Mouse (Mus musculus) stomach, embryonic 16.5 days (tissue): ENCODE results near the gene Dscam. TPM values are rescaled to one million over a fixed set of nuclear protein-coding genes. Genes with fewer than 3 reads are reported as not detected.

Experiments used
- ATAC-seq: fragments of 200-750 bp; cut with Nextera tagmentation; 2 replicates; pipeline ENCODE4 v1.8.0; 2017; ENCODE audit warnings: moderate number of reproducible peaks, moderate TSS enrichment; ENCODE audit not compliant: insufficient read depth, low FRiP score
- H3K27ac ChIP-seq: fragments of 300-500 bp; sonication (generic); 2 replicates; pipeline ENCODE4 v1.5.1; 2014; ENCODE audit warnings: low read length
- H3K27me3 ChIP-seq: fragments of 300-500 bp; sonication (generic); 2 replicates; pipeline ENCODE4 v1.6.1; 2014; ENCODE audit warnings: low read length, control low read depth, mixed read lengths; ENCODE audit not compliant: control insufficient read depth, insufficient read depth
- H3K36me3 ChIP-seq: fragments of 300-500 bp; sonication (generic); 2 replicates; pipeline ENCODE4 v1.6.1; 2014; ENCODE audit warnings: low read length; ENCODE audit not compliant: control insufficient read depth, insufficient read depth
- H3K4me1 ChIP-seq: fragments of 300-500 bp; sonication (generic); 2 replicates; pipeline ENCODE4 v1.6.1; 2014; ENCODE audit warnings: low read length, control low read depth, mixed read lengths; ENCODE audit not compliant: control insufficient read depth, insufficient read depth
- H3K4me2 ChIP-seq: fragments of 300-500 bp; sonication (generic); 2 replicates; pipeline ENCODE4 v1.6.1; 2014; ENCODE audit warnings: low read depth, low read length, mixed read lengths
- H3K4me3 ChIP-seq: fragments of 300-500 bp; sonication (generic); replicated peaks from 2 replicates; pipeline ENCODE4 v1.5.1; 2014; ENCODE audit warnings: mild to moderate bottlenecking, low read length
- H3K9ac ChIP-seq: fragments of 300-500 bp; sonication (generic); 2 replicates; pipeline ENCODE4 v1.6.1; 2014; ENCODE audit warnings: low read length
- H3K9me3 ChIP-seq: fragments of 300-500 bp; sonication (generic); replicated peaks from 2 replicates; pipeline ENCODE4 v1.6.1; 2016; ENCODE audit warnings: low read length, control low read depth; ENCODE audit not compliant: control insufficient read depth
- WGBS: fragments of 180-500 bp; shearing (Covaris S2); extraction: QIAGEN DNeasy Blood & Tissue Kit; methylation state at CpG from one replicate; pipeline ENCODE4 v1.1.7; 2014; 5-methylcytosine and 5-hydroxymethylcytosine counted together
- polyA plus RNA-seq: library from polyadenylated mRNA; unstranded; fragments of >200 nt; fragmentation: Nextera tagmentation; extraction: Ambion mirVana; gene quantifications from 2 replicates; pipeline ENCODE4 v1.2.1, GENCODE M21; 2015

Gene Dscam
- polyA plus RNA-seq, 1 experiment from 2014 or later = 0.10 TPM

DNA sequence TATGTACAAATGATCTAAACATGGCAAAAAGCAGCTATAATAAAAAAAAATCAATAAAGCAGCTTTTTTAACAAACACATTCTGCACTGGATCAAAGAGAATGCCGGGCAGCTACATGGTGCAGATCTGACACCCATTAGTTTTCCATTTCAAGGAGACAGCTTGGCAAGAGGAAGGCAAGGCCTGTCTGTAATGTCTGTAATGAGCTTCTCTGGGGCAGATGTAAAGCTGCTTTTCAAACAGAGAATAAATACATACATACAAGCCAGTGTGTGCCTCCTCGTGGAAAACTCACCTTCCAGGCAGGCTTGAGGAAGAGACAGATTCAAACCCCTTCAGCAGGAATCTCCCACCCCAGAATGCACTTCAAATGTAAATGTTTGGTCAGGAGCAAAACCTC lies 167.7 kb downstream of the Dscam start:
- Histone ChIP-seq H3K9ac (no peak overlapping the region), H3K4me1 (no peaks in the 10 kb centered on the region), H3K4me3 (no peak overlapping the region), H3K36me3 (no peaks in the 10 kb centered on the region), H3K4me2 (no peak overlapping the region), H3K27me3 (no peaks in the 10 kb centered on the region), H3K27ac (no peak overlapping the region), H3K9me3 (no peaks in the 10 kb centered on the region)
- ATAC-seq = no peak
- WGBS = 26% methylated on average over 2 of the region's 2 CpGs

DNA sequence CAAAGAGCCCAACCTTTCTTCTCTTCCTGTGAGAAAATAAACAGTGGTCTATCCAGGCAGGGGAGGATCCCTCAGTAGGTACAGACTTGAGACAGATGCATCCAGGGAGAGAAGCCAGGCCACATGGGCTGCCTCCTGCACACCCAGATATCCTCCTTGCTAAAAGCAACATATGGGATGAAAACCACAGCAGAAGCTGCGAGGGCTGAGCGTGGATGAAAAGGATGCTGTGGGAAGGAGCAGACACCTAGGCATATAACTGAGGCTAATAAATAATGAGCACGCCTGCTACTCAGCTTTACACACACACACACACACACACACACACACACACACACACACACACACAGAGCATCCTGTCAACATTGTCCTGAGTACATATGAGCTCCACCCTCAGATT lies 168.4 kb downstream of the Dscam start:
- no peak for ATAC-seq
- Histone ChIP-seq H3K36me3 (no peaks in the 10 kb centered on the region), H3K27me3 (no peaks in the 10 kb centered on the region), H3K4me1 (no peaks in the 10 kb centered on the region), H3K27ac (no peak overlapping the region), H3K9ac (no peak overlapping the region), H3K9me3 (no peaks in the 10 kb centered on the region), H3K4me3 (no peak overlapping the region), H3K4me2 (no peak overlapping the region)
- WGBS = 50% methylated on average over 3 of the region's 3 CpGs

DNA sequence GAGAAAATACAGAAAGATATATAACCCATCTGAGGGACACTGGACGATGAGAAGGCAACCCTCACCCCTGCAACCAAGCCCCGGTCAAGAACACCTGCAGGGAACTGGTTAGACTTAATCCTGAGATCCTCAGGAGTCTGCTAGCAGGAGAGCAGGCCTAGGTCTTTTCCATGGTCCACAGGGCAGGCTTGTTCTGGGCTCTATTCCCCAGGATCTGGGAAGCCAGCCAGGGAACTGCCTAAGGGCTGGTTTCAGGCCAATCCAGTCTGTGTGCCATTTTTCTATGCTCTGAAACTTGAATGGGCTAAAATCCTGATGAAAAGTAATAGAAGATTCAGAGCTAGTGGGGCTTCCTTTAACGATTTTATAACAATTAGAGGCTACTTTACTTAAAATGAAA lies 173.7 kb downstream of the Dscam start:
- Histone ChIP-seq H3K4me1 (no peaks in the 10 kb centered on the region), H3K27me3 (no peaks in the 10 kb centered on the region), H3K9ac (no peak overlapping the region), H3K4me2 (no peak overlapping the region), H3K36me3 (no peaks in the 10 kb centered on the region), H3K9me3 (no peaks in the 10 kb centered on the region), H3K27ac (no peak overlapping the region), H3K4me3 (no peak overlapping the region)
- ATAC-seq = no peak
- WGBS = 61% methylated on average over 3 of the region's 3 CpGs

DNA sequence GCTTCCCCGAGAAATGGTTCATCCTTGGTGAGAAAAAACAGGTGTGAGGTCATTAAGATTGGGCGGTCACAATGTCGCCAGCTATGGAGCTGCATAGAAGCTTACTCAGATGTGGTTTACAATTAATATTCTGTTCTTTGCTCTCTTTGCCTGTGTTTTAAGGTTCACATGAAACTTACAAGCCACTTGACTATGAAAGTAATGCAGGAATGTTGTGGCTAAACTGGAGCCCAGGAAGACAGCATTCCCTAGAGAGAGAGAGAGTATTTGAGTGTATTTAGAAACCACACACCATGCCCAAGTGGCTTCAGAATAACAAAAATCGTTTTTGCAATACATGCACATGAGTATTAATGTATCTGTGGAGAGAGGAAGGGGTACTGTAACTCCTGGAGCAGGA lies 174.7 kb downstream of the Dscam start:
- Histone ChIP-seq H3K4me3 (no peak overlapping the region), H3K9me3 (no peaks in the 10 kb centered on the region), H3K4me2 (no peak overlapping the region), H3K27me3 (no peaks in the 10 kb centered on the region), H3K9ac (no peak overlapping the region), H3K27ac (no peak overlapping the region), H3K4me1 (no peaks in the 10 kb centered on the region), H3K36me3 (no peaks in the 10 kb centered on the region)
- ATAC-seq = no peak
- WGBS = 67% methylated on average over 4 of the region's 4 CpGs

DNA sequence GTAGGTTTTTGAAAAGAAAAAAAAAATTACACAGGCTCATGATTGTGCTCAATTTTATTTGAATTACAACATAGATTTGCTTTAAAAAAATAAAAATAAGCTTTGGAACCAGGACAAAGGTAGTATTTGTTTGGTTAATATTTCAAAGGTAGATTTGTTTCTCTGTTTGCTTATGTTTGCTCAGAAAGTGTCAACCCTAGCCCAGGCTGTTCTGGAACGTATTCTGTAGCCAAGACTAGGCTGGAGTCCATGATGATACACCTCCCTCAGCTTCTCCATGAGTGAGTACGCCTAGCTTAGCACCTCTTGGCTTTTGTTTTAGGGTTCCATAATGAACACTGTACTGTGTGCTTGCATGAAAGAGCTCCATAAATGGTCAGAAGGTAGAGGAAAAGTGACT lies 183.2 kb downstream of the Dscam start:
- H3K4me3 ChIP-seq = no peak overlapping the region
- H3K27me3 ChIP-seq = no peaks in the 10 kb centered on the region
- no peaks in the 10 kb centered on the region for H3K4me1 ChIP-seq
- no peak overlapping the region for H3K9ac ChIP-seq
- H3K9me3 ChIP-seq = no peaks in the 10 kb centered on the region
- H3K27ac ChIP-seq = no peak overlapping the region
- H3K4me2 ChIP-seq = no peak overlapping the region
- H3K36me3 ChIP-seq = no peaks in the 10 kb centered on the region
- WGBS = 67% methylated on average over 2 of the region's 2 CpGs
- ATAC-seq = no peak

DNA sequence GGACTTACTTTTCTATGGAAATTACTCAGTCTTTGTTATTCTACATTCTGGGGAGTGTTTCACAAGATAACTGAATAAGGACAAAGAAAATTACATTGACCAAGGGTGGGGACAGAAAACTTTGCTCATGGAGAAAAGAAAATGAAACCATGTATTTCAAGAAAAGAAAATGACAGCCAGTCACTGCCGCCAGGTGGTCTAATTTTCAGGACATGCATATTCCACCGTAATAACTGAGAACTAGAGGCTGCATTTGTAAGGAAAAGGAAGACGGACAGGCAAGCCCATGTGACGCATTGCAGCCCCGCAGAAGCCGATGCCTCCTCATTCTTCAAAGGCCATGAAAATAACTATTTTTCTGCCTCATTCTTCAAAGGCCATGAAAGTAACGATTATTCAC lies 197.3 kb downstream of the Dscam start:
- Histone ChIP-seq H3K36me3 (no peaks in the 10 kb centered on the region), H3K4me3 (no peak overlapping the region), H3K4me1 (no peaks in the 10 kb centered on the region), H3K27me3 (no peaks in the 10 kb centered on the region), H3K9me3 (no peaks in the 10 kb centered on the region), H3K4me2 (no peak overlapping the region), H3K27ac (no peak overlapping the region), H3K9ac (no peak overlapping the region)
- no peak for ATAC-seq
- WGBS = 73% methylated on average over 7 of the region's 7 CpGs

DNA sequence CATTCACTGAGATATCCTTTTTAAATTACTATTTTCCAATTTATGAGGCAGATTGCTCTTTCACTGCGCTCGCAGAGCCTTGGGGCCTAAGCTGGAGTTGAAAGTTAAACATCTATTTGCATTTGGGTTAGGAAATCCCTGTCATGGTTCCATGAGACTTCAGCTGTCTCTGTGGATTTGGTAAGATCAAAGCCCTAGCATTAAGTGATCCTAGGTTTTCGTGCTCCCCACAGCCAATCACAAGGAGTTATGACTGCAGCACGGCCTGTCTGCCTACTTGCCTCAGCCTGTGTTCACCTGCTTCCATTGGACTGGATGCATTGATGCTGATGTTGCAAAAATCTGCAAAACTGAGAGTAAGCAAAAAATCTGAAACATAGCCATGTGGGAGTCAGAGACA lies 198.8 kb downstream of the Dscam start:
- no peaks in the 10 kb centered on the region for H3K27me3 ChIP-seq
- H3K9me3 ChIP-seq = no peaks in the 10 kb centered on the region
- no peaks in the 10 kb centered on the region for H3K36me3 ChIP-seq
- no peak overlapping the region for H3K4me2 ChIP-seq
- WGBS = 73% methylated on average over 4 of the region's 4 CpGs
- H3K4me3 ChIP-seq = no peak overlapping the region
- no peak overlapping the region for H3K9ac ChIP-seq
- no peak for ATAC-seq
- H3K27ac ChIP-seq = no peak overlapping the region
- H3K4me1 ChIP-seq = no peaks in the 10 kb centered on the region

DNA sequence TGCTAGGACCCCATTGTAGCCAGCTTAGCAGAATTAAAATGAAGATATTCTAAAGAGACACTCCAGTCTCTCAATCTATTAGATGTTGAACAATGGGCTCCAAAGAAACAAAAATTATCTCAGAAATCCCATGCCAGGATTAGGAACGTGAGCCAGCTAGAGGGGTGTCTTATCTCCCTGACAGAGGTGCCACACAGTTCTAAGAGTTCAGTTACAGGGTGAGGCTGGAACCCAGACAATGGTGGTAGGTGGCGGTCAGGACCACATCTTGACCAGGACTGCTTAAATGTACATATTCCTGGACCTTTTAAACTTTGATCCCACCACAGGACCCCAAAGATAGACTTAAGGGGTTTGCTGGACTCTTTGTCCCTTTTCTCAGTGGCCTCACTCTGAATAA lies 200.1 kb downstream of the Dscam start:
- H3K4me1 ChIP-seq = no peaks in the 10 kb centered on the region
- no peak overlapping the region for H3K27ac ChIP-seq
- 81% methylated on average over 2 of the region's 2 CpGs for WGBS
- no peak overlapping the region for H3K4me3 ChIP-seq
- ATAC-seq = no peak
- no peak overlapping the region for H3K9ac ChIP-seq
- no peaks in the 10 kb centered on the region for H3K9me3 ChIP-seq
- H3K27me3 ChIP-seq = no peaks in the 10 kb centered on the region
- H3K4me2 ChIP-seq = no peak overlapping the region
- no peaks in the 10 kb centered on the region for H3K36me3 ChIP-seq

DNA sequence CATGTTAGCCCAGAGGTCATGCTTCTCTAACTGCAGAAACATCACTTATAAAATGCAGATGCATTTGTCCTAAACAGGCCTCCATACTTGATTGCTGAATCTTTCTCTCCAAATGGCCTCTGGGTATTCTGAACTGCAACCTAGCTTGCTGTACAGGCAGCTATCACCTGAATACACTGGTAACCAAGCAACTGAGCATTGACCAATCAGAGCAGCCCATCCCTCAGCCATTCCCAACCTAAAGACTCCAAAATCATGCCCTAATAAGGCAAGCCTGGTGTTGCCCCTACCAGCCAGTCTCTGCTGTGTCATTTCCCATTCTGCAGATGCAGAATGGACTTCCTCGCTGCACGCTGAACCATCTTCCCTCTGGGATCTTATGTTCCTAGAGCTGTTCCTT lies 200.9 kb downstream of the Dscam start:
- H3K27me3 ChIP-seq = no peaks in the 10 kb centered on the region
- WGBS = 73% methylated on average over 2 of the region's 2 CpGs
- no peaks in the 10 kb centered on the region for H3K9me3 ChIP-seq
- H3K4me3 ChIP-seq = no peak overlapping the region
- no peak overlapping the region for H3K4me2 ChIP-seq
- no peak overlapping the region for H3K9ac ChIP-seq
- no peak overlapping the region for H3K27ac ChIP-seq
- no peaks in the 10 kb centered on the region for H3K4me1 ChIP-seq
- no peak; the same call in 1 of the 2 replicates for ATAC-seq
- no peaks in the 10 kb centered on the region for H3K36me3 ChIP-seq

DNA sequence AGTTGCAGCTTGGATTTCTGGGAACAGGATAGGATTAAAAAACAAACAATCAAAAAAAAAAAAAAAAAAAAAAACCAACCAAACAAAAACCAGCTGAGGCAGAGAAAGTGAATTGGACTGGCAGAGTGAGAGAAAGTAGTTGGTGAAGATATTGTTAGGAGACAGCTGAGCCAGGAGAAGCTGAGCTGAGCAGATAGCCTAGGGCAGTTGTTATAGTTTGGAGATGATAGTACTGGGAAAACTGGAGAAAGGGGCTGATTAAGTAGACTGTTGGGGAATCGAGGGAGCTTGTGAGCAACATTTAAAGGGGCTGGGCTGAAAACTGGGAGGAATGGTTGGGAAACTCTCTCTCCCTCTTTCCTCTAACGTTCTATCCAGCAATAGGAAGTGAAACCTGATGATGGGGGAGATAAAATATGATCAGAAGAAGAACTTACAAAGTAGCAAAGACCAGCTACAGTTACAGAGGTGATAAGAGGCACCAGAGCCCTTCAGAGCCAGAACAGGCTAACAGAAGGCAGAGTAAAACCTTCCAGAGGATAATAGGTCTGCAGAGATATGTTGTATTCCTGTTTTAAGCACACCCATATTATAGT lies 201.6 kb downstream of the Dscam start:
- no peaks in the 10 kb centered on the region for H3K36me3 ChIP-seq
- H3K27ac ChIP-seq = no peak overlapping the region

More for the DNA sequence above, 201.6 kb downstream of the Dscam start:
- Histone ChIP-seq H3K9me3 (no peaks in the 10 kb centered on the region), H3K4me3 (no peak overlapping the region), H3K27me3 (no peaks in the 10 kb centered on the region), H3K4me2 (no peak overlapping the region), H3K9ac (no peak overlapping the region), H3K4me1 (no peaks in the 10 kb centered on the region)
- no peak for ATAC-seq
- 49% methylated on average over 2 of the region's 2 CpGs for WGBS
